Mouse (Mus musculus) kidney, embryonic 14.5 days (tissue): ENCODE results near the gene D10Wsu102e. TPM values are rescaled to one million over a fixed set of nuclear protein-coding genes. Genes with fewer than 3 reads are reported as not detected.

Experiments
- ATAC-seq: fragments of 200-750 bp; cut with Nextera tagmentation; 2 replicates; pipeline ENCODE4 v1.8.0; 2017; ENCODE audit warnings: moderate number of reproducible peaks, mild to moderate bottlenecking, moderate TSS enrichment, moderate library complexity; ENCODE audit not compliant: low FRiP score, low TSS enrichment
- H3K27ac ChIP-seq: fragments of 300-500 bp; sonication (generic); 2 replicates; pipeline ENCODE4 v1.5.1; 2014; ENCODE audit warnings: low read depth, mild to moderate bottlenecking, low read length, moderate library complexity, mixed read lengths
- H3K27me3 ChIP-seq: fragments of 300-500 bp; sonication (generic); 2 replicates; pipeline ENCODE4 v1.6.1; 2014; ENCODE audit warnings: mild to moderate bottlenecking, low read length; ENCODE audit not compliant: control insufficient read depth, insufficient read depth
- H3K36me3 ChIP-seq: fragments of 300-500 bp; sonication (generic); 2 replicates; pipeline ENCODE4 v1.6.1; 2014; ENCODE audit warnings: low read length, mixed read lengths; ENCODE audit not compliant: control insufficient read depth, insufficient read depth
- H3K4me1 ChIP-seq: fragments of 300-500 bp; sonication (generic); 2 replicates; pipeline ENCODE4 v1.6.1; 2014; ENCODE audit warnings: low read length, mixed read lengths; ENCODE audit not compliant: control insufficient read depth, insufficient read depth
- H3K4me2 ChIP-seq: fragments of 300-500 bp; sonication (generic); replicated peaks from 2 replicates; pipeline ENCODE4 v1.6.1; 2014; ENCODE audit warnings: low read depth, mild to moderate bottlenecking, low read length
- H3K4me3 ChIP-seq: fragments of 300-500 bp; sonication (generic); 2 replicates; pipeline ENCODE4 v1.5.1; 2014; ENCODE audit warnings: mild to moderate bottlenecking, low read length
- H3K9ac ChIP-seq: fragments of 300-500 bp; sonication (generic); 2 replicates; pipeline ENCODE4 v1.6.1; 2014; ENCODE audit warnings: low read depth, mild to moderate bottlenecking, low read length, moderate library complexity
- H3K9me3 ChIP-seq: fragments of 300-500 bp; sonication (generic); 2 replicates; pipeline ENCODE4 v1.6.1; 2016; ENCODE audit warnings: low read length; ENCODE audit not compliant: control insufficient read depth
- WGBS: fragments of 180-500 bp; shearing (Covaris S2); extraction: QIAGEN DNeasy Blood & Tissue Kit; methylation state at CpG from one replicate; pipeline ENCODE4 v1.1.7; 2014; 5-methylcytosine and 5-hydroxymethylcytosine counted together
- polyA plus RNA-seq: library from polyadenylated mRNA; unstranded; fragments of >200 nt; fragmentation: Nextera tagmentation; extraction: Ambion mirVana; gene quantifications from 2 replicates; pipeline ENCODE4 v1.2.1, GENCODE M21; 2014

The D10Wsu102e gene
- polyA plus RNA-seq, 1 experiment from 2014 or later: 0.89 TPM

GRCm38 (mm10) chr10:83353680-83354332 lies 6.2 kb upstream of the D10Wsu102e start:
- 40% methylated on average over 14 of the region's 14 CpGs for WGBS
- Histone ChIP-seq H3K4me1 (peaks cover 4% of the 10 kb centered on the region; the same call in 1 of the 2 replicates), H3K27ac (no peak overlapping the region; the same call in 1 of the 2 replicates), H3K9me3 (no peaks in the 10 kb centered on the region), H3K36me3 (no peaks in the 10 kb centered on the region), H3K4me2 (0 out of 2 replicates have a peak overlapping the region, but pooled peaks have one; percentile 0), H3K4me3 (no peak overlapping the region), H3K9ac (no peak overlapping the region), H3K27me3 (no peaks in the 10 kb centered on the region)
- ATAC-seq: no peak

- Histone ChIP-seq H3K4me2 (0 out of 2 replicates have a peak overlapping the region, but pooled peaks have one; percentile 0), H3K36me3 (no peaks in the 10 kb centered on the region), H3K27me3 (no peaks in the 10 kb centered on the region), H3K9ac (no peak overlapping the region), H3K9me3 (no peaks in the 10 kb centered on the region), H3K4me3 (no peak overlapping the region), H3K27ac (no peak overlapping the region; the same call in 1 of the 2 replicates), H3K4me1 (peaks cover 5% of the 10 kb centered on the region; the same call in 1 of the 2 replicates)
- 67% methylated on average over 8 of the region's 8 CpGs for WGBS
- ATAC-seq: no peak
Observed at GRCm38 (mm10) chr10:83354333-83354719, 5.7 kb upstream of the D10Wsu102e start.

- 83% methylated on average over 12 of the region's 12 CpGs for WGBS
- Histone ChIP-seq H3K4me1 (peaks cover 14% of the 10 kb centered on the region), H3K4me3 (no peak overlapping the region), H3K9me3 (no peaks in the 10 kb centered on the region), H3K36me3 (no peaks in the 10 kb centered on the region), H3K27ac (no peak overlapping the region), H3K9ac (no peak overlapping the region), H3K4me2 (no peak overlapping the region), H3K27me3 (no peaks in the 10 kb centered on the region)
- ATAC-seq: no peak
Observed at GRCm38 (mm10) chr10:83356416-83356815, 3.6 kb upstream of the D10Wsu102e start.

GRCm38 (mm10) chr10:83359451-83359850 lies 570 bp upstream of the D10Wsu102e start:
- peak overlapping the region; percentile 91 for H3K4me3 ChIP-seq
- 83% methylated on average over 4 of the region's 4 CpGs for WGBS
- H3K36me3 ChIP-seq: peaks cover 21% of the 10 kb centered on the region
- H3K4me1 ChIP-seq: peaks cover 13% of the 10 kb centered on the region
- peak overlapping the region; percentile 74; the same call in 1 of the 2 replicates for H3K27ac ChIP-seq
- no peaks in the 10 kb centered on the region for H3K9me3 ChIP-seq
- no peaks in the 10 kb centered on the region for H3K27me3 ChIP-seq
- peak overlapping the region; percentile 31; the same call in 1 of the 2 replicates for H3K9ac ChIP-seq
- no peak for ATAC-seq
- peak overlapping the region; percentile 46 for H3K4me2 ChIP-seq

- WGBS: under 1% methylated on average over 40 of the region's 40 CpGs
- peak overlapping the region; percentile 80 for H3K27ac ChIP-seq
- no peaks in the 10 kb centered on the region for H3K27me3 ChIP-seq
- H3K4me1 ChIP-seq: peaks cover 13% of the 10 kb centered on the region
- H3K4me3 ChIP-seq: peak overlapping the region; percentile 91
- peaks cover 30% of the 10 kb centered on the region for H3K36me3 ChIP-seq
- H3K9me3 ChIP-seq: no peaks in the 10 kb centered on the region
- ATAC-seq: peak; percentile 82
- peak overlapping the region; percentile 86 for H3K9ac ChIP-seq
- H3K4me2 ChIP-seq: peak overlapping the region; percentile 63
Observed at GRCm38 (mm10) chr10:83360356-83360755, 335 bp downstream of the D10Wsu102e start.

- no peaks in the 10 kb centered on the region for H3K9me3 ChIP-seq
- H3K4me1 ChIP-seq: peaks cover 13% of the 10 kb centered on the region
- WGBS: 60% methylated on average over 5 of the region's 5 CpGs
- H3K27ac ChIP-seq: no peak overlapping the region
- no peaks in the 10 kb centered on the region for H3K27me3 ChIP-seq
- H3K9ac ChIP-seq: no peak overlapping the region; the same call in 1 of the 2 replicates
- no peak for ATAC-seq
- peak overlapping the region; percentile 17 for H3K4me3 ChIP-seq
- peak overlapping the region; percentile 63 for H3K4me2 ChIP-seq
- peaks cover 45% of the 10 kb centered on the region for H3K36me3 ChIP-seq
Observed at GRCm38 (mm10) chr10:83361643-83362382, 1.8 kb downstream of the D10Wsu102e start.

GRCm38 (mm10) chr10:83363451-83363850 lies 3.4 kb downstream of the D10Wsu102e start:
- Histone ChIP-seq H3K4me2 (no peak overlapping the region), H3K36me3 (peaks cover 61% of the 10 kb centered on the region), H3K27me3 (no peaks in the 10 kb centered on the region), H3K9me3 (no peaks in the 10 kb centered on the region), H3K9ac (no peak overlapping the region), H3K27ac (no peak overlapping the region), H3K4me1 (peaks cover 13% of the 10 kb centered on the region), H3K4me3 (no peak overlapping the region)
- no peak for ATAC-seq
- 90% methylated on average over 8 of the region's 8 CpGs for WGBS

- Histone ChIP-seq H3K36me3 (peaks cover 81% of the 10 kb centered on the region), H3K4me2 (no peak overlapping the region), H3K27me3 (no peaks in the 10 kb centered on the region), H3K27ac (no peak overlapping the region), H3K4me1 (no peaks in the 10 kb centered on the region), H3K9me3 (no peaks in the 10 kb centered on the region), H3K9ac (no peak overlapping the region), H3K4me3 (no peak overlapping the region)
- ATAC-seq: no peak
- WGBS: 83% methylated on average over 5 of the region's 5 CpGs
Observed at GRCm38 (mm10) chr10:83368918-83369317, 8.9 kb downstream of the D10Wsu102e start.
